ENCODE assay signal across 23 mouse cellular contexts in the genomic region with DNA sequence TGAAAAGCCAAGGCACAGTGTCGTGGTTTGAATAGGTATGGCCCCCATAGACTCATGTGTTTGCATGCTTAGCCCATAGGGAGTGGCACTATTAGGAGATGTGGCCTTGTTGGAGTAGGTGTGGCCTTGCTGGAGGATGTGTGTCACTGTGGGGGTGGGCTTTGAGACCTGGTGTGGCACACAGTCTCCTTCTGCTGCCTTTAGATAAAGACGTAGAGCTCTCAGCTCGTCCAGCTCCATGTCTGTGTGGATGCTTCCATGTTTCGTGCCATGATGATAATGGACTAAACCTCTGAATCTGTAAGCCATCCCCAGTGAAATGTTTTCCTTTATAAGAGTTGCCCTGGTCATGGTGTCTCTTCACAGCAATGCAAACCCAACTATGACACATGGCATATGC.
"Had no signal": no experiment of that assay in that cellular context is flagged by ENCODE, and none has a peak within 500 bp of the region (broad histone marks: within the 10 kb centered on the region; RNA-seq: fewer than 3 reads in every experiment).

No protein-coding gene starts in this region.

- H3K9ac ChIP-seq: heart, embryonic 12.5 days; hindbrain, embryonic 12.5 days; hindbrain, embryonic 14.5 days; intestine, embryonic 15.5 days; limb, embryonic 12.5 days had no signal

- DNase-seq: gastrocnemius, adult 2 months; gastrocnemius, postnatal 10 days; gastrocnemius, postnatal 25 days; heart, adult 18-20 months; heart, postnatal 10 days; heart, postnatal 4 days; kidney, adult 18-20 months; kidney, adult 8-10 months; kidney, postnatal 10 days; kidney, postnatal 25 days; kidney, postnatal 4 days had no signal

- H3K27me3 ChIP-seq: heart, embryonic 12.5 days; hindbrain, embryonic 12.5 days; intestine, embryonic 15.5 days; limb, embryonic 12.5 days had no signal

- H3K4me3 ChIP-seq: gastrocnemius, adult 2 months; heart, embryonic 12.5 days; hindbrain, embryonic 10.5 days; hindbrain, embryonic 12.5 days; intestine, embryonic 15.5 days; layer of hippocampus, adult 2 months; left cerebral cortex, adult 2 months; limb, embryonic 10.5 days; limb, embryonic 12.5 days had no signal

- H3K4me1 ChIP-seq: heart, embryonic 12.5 days; hindbrain, embryonic 10.5 days; hindbrain, embryonic 12.5 days; intestine, embryonic 15.5 days; limb, embryonic 10.5 days had no signal

- ATAC-seq: hindbrain, embryonic 16.5 days; inflammation-experienced regulatory T-cells, adult 6 months; intestine, embryonic 15.5 days; intestine, postnatal 0 days had no signal

- H3K4me2 ChIP-seq: heart, embryonic 12.5 days; hindbrain, embryonic 12.5 days; hindbrain, embryonic 14.5 days; intestine, embryonic 15.5 days; limb, embryonic 12.5 days had no signal

- H3K9me3 ChIP-seq: hindbrain, embryonic 12.5 days; intestine, embryonic 15.5 days; limb, embryonic 10.5 days had no signal

- H3K36me3 ChIP-seq: heart, embryonic 12.5 days; hindbrain, embryonic 10.5 days; hindbrain, embryonic 12.5 days; intestine, embryonic 15.5 days; limb, embryonic 10.5 days; limb, embryonic 12.5 days had no signal

- H3K27ac ChIP-seq: gastrocnemius, adult 2 months; hindbrain, embryonic 10.5 days; hindbrain, embryonic 12.5 days; hindbrain, embryonic 14.5 days; intestine, embryonic 15.5 days; layer of hippocampus, adult 2 months; left cerebral cortex, adult 2 months; limb, embryonic 10.5 days; limb, embryonic 12.5 days had no signal
